Mouse (Mus musculus): Measurements from ENCODE around the gene Acot10. TPM values are rescaled to one million over a fixed set of nuclear protein-coding genes. Genes with fewer than 3 reads are reported as not detected.

Gene Acot10
- polyA plus RNA-seq (2014; fragmentation: Illumina TruSeq; extraction: RNeasy Lipid Tissue Mini Kit (QIAGEN cat#74804); ENCODE audit: low read depth, low replicate concordance): not detected

GRCm38 (mm10) chr15:20666650-20667049 lies at the start of gene Acot10:
TSS of gene Acot10 (minus strand) at chr15:20666750.

Other genes with a start within 250 kb of the Acot10 start
- gene Cdh12, start 217.5 kb downstream of the Acot10 start, polyA plus RNA-seq (2014; fragmentation: Illumina TruSeq; extraction: RNeasy Lipid Tissue Mini Kit (QIAGEN cat#74804); ENCODE audit: low read depth, low replicate concordance): 0.23 TPM